Mouse (Mus musculus): ENCODE data around the gene Tyw1.

Tyw1 gene

DNA sequence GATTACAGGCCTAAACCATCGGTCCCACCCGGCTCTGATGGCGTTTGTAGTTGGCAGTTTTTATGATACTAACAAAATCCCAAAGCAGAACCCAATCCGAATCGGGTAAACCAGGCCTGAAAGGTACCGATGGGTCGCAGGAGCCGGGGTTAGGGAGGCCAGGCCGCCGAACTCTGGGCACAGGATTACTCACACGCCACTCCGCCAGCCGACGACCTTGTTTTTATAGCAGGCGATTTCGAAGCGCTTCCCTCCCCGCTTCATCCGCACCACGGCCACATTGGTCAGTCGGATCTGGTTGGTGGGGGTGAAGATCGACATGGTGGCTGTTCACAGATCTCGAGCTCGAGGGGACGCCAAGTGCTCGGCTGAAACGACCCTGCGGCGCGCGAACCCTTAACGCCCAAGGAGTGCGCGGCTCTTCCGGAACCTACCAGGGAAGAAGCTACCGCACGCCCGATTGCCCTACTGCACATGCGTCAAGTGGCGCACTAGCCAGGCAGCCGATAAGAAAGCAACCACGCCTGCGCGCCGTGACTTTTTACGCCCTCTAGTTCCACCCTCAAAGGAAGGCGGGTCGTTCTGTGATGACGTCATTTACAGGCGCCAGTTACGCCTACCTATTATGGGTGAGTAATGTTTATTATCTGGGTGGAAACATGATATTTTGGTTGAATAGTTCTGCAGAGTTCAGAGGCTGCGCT, at the start of gene Tyw1, which contains the start of gene Sbds:
Tyw1 (plus strand) TSS at position 603 of the 704 bp plus-strand sequence.
Sbds (minus strand) TSS at position 514 of the 704 bp plus-strand sequence.
- DNase-seq, result peak; percentile 97

DNA sequence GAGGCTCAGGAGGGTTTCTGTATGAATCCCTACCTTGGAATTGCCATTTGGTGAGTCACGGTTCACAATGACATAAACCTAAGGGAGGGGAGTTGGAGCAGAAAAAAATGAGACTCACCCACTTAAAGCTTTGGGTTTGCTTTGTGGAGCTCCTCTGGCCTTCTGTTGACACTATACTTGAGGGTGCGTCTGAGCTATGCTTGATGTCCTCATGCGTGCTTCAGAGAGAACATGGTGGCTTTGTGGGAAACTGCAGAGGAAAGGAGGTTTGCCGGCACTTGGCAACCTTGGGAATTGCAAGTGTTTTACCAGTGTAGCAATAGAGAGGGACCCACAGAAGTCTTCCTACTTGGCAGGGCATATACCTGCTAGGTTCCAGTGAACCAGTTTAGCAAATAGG, 48.1 kb upstream of the Tyw1 start:
- DNase-seq, result no peak

- DNase-seq, result no peak
These were observed 42.5 kb upstream of the Tyw1 start for GRCm38 (mm10) chr5:130212956-130213355.

DNA sequence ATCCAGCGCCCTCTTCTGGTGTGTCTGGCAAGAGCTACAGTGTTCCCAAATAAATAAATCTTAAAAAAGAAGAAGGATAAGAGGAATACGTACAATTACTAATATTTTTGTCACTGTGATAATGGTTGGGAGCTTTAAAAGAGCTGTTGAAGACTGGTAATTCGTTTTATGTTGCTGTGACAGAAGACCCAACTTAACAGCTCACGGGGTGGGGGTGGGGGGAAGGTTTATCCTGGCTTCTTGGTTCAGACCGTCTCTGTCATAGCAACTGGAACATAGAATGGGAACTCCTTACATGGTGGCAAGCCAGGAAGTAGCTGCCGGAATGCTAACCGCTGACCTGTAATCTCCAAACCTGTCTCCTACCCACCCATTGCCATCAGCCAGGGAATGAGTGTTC, 38.6 kb upstream of the Tyw1 start, which contains the start of gene Tmem248:
Tmem248 (plus strand) TSS at position 301 of the 400 bp plus-strand sequence.
- DNase-seq, result no peak

DNA sequence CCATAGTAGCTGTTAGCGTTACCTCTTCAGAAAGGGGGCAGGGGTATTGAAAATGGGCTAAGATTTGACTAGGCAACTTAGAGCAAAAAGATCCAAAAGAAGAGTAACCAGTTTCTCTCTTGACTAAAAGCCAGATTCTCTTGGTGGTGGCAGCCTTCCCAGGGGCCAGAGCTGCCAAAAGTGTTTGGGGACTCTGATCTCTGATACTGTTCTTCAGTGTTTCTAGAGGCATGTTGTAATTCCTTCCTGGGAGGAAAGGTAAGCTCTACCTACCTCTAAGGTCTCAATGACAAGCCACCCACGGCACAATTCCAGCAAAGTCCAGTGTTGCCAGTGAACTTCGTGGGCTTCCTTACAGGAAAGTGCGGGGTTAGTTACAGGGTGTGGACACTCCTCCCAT, 38.0 kb upstream of the Tyw1 start:
- no peak for DNase-seq

GRCm38 (mm10) chr5:130218336-130218735, 37.1 kb upstream of the Tyw1 start:
- DNase-seq, result no peak

GRCm38 (mm10) chr5:130221316-130221715, 34.1 kb upstream of the Tyw1 start:
- DNase-seq, result no peak

DNA sequence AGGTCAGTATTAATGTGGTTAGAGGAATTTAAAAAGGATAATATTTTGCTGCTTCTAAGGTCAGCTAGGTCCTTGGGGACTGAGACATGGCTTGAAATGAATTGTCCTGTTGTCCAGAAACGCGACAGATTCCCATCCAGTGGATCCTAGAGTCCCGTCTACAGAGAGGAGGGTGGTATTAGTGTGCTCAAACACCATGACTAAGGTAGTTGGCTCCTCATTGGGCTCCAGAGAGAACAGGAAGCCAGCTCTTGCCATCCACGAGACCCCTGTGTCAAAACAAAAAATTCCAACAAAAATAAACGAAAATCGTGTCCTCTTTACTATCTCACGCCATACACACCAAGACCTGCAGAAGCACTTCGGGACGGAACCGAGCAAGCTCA, 33.7 kb upstream of the Tyw1 start:
- DNase-seq, result no peak

- peak; percentile 97 for DNase-seq
These were observed 33.0 kb upstream of the Tyw1 start for GRCm38 (mm10) chr5:130222146-130223004.

DNA sequence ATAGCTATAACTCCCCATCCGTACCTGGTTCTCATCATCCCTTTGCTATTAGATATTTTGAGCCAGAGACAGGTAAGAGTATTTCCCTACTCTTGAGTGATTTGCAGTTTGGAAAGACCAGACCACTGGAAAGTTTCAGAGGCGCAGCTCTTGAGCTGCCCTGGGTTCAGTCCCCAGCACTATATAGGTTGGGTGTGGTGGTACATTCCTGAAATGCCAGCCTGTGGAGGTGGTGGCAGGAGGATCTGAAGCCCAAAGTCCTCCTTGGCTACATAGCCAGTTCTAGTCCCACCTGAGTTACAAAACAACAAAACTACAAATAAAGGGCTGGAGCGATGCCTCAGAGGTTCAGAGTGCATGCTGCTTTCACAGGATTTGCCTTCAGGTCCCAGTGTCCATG, 28.6 kb upstream of the Tyw1 start:
- DNase-seq, result no peak

- no peak for DNase-seq
These were observed 27.3 kb upstream of the Tyw1 start for GRCm38 (mm10) chr5:130228120-130228519.

GRCm38 (mm10) chr5:130236302-130236701, 19.1 kb upstream of the Tyw1 start:
- no peak for DNase-seq

GRCm38 (mm10) chr5:130239236-130239635, 16.2 kb upstream of the Tyw1 start:
- no peak for DNase-seq

- no peak for DNase-seq
These were observed 15.6 kb upstream of the Tyw1 start for GRCm38 (mm10) chr5:130239856-130240255.

DNA sequence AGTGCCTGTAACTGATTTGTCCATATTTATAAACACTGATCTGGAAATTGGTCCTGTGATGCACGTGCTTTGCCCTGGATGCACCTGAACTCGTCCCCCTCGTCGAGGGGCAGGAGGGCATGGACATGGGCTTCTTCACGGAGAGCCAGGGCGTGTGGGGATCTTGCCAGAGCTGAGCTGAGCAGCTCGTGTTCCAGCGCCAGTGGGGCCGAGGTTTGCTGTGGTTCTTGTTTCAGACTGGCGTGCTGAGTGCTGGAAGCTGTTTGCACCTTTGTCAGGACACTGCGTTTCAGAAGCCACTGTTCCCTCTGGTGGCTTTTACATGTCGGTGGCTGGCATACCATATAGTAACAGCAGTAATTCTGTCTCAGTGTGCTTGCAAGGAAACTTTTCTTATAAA, 14.0 kb upstream of the Tyw1 start:
- no peak for DNase-seq

DNA sequence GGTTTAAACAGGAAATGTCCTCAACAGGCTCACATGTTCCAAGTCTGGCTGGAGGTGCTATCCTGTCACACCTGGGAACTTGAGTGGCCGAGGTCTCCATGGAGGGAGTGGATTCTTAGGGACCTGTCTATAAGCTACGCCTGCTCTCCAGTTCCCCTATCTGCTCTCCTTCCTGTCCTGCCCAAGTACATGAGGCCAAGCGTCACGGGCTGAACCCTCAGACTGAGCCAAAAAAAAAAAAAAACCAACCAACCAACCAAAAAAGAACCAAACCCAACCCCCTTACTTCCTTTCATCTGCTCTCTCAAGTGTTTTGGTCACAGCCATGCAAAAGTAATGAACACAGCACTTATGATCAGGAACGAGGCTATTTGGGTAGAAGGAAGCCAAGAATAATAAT, 7.6 kb upstream of the Tyw1 start:
- no peak for DNase-seq

DNA sequence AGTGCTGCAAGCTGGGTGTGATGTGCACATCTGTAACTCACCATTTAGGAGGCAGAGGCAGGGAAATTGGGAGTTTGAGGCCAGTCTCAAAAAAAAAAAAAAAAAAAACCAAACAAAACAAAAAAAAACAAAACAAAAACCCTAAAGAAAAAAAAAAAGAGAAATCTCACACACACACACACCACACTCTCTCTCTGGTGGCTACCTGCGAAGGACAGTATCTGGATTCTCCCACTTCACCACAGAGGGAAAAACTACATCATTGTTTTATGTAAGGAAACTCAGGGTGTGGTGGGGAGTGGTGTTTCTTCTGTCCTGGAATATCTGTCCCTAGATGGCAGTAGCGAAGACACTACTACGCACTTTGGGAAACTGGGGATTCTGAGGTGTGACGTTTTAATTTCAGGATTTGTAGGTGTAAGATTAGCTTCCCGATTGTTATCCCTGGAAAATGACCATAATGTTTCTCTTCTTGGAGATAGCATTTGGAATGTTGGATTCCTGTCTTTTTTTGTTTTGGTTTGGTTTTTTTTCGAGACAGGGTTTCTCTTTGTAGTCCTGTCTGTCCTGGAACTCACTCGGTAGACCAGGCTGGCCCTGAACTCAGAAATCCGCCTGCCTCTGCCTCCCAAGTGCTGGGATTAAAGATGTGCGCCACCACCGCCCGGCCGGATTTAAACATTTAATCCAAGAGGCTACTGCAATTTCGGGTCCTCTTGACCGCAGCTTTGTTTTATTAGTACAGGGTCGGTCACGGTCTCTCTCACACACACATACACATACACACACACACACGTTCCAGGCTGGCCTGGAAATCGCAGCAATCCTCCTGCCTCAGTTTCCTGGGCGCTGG, 1.0 kb upstream of the Tyw1 start:
- no peak for DNase-seq

DNA sequence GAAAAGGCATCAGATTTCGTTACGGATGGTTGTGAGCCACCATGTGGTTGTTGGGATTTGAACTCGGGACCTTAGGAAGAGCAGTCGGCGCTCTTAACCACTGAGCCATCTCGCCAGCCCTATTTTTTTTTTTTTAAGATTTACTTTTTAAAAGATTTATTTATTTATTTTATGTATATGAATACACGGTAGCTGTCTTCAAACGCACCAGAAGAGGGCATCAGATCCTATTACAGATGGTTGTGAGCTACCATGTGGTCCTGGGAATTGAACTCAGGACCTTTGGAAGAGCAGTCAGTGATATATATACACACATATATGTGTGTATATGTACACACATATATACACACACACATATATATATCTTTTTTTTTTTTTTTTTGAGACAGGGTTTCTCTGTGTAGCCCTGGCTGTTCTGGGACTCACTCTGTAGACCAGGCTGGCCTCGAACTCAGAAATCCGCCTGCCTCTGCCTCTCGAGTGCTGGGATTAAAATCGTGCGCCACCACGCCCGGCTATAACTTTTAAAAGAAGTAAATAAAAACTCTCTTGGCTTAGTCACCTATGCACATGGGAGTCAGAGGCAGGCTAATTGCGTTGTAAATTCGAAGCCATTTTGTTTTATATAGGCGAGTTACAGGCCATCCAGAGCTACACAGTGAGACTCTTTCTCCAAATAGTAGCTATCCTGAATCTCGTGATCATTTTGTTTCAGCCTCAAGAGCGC, 543 bp downstream of the Tyw1 start:
- DNase-seq, result peak; percentile 17

DNA sequence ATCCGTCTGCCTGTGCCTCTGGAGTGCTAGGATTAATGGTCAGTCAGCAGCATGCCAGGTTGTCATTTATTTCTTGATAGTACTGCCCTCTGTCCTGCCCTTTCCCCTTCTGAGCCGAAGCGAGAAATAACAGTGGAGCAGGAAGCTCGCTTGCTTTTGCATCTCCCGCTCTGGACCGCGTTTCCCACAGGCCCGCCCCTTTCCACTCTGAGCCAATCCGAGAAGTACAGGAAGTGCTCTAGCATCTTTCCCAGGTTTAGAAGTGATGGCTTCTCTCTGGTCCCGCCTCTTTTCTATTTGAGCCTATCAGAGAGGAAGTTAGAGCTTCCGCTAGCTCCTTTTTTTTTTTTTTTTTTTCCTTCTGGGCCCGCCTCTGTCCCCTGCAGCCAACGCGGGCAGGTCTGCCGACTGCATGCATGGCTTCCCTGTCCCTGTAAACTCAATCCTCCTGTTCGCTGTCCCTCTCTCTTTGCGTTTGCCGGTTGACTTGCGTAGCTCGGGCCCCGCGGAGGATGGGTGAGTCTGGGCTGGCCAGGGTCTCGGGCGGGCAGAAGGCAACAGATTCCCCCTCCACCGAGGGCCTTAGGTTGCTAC, 1.4 kb downstream of the Tyw1 start:
- DNase-seq, result peak; percentile 89

- DNase-seq, result no peak
These were observed 1.9 kb downstream of the Tyw1 start for GRCm38 (mm10) chr5:130257303-130257702.

- DNase-seq, result no peak
These were observed 8.0 kb downstream of the Tyw1 start for GRCm38 (mm10) chr5:130263454-130263853.

DNA sequence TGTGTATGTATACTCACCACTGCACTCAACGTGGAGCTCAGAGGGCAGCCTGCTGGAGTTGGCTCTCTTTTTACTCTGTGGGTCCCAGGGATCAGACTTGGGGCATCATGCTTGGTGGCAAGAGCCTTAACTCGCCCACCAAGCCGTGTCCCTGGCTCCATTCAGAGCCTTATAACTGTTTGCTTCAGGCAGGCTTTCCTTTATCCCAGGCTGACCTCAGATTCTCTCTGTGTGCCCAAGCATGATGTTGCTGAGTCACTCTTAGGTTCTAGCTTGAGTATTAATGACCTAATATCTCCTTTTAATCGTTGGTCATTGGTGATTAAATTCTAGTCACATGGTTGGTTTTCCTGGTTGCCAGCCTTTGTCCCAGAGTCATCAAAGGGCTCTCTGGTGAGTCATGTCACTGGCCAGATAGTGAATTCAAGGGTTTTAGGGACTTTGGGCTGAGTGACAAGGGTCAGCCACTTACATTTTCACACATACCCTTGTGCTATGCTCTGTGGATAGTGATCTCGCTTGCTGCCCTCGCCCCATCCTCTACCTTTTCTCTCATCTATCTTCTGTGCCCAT, 9.1 kb downstream of the Tyw1 start:
- no peak for DNase-seq

All from thymus, postnatal 4 days (tissue).